Mouse (Mus musculus): ENCODE measurements at regions not wholly inside any gene's neighbourhood (a gene's known extent, or its start where the extent isn't known, plus 50 kb on each side); places are given as distances from the start of the nearest gene placed in this dataset.

- DNase-seq, result peak; percentile 28
These were observed 68.6 kb upstream of the Rph3a start for GRCm38 (mm10) chr5:121078531-121078930.

GRCm38 (mm10) chr5:121076741-121077140 is 66.8 kb upstream of the Rph3a start:
- DNase-seq, result no peak

- peak; percentile 6 for DNase-seq
These were observed 58.9 kb upstream of the Rph3a start for GRCm38 (mm10) chr5:121068821-121069220.

GRCm38 (mm10) chr5:121064721-121065120 is 54.8 kb upstream of the Rph3a start:
- no peak for DNase-seq

- no peak for DNase-seq
These were observed 53.2 kb upstream of the Rph3a start for GRCm38 (mm10) chr5:121062930-121063584.

GRCm38 (mm10) chr5:121061688-121062087 is 51.8 kb upstream of the Rph3a start:
- no peak for DNase-seq
